Mouse (Mus musculus): ENCODE measurements around the gene Rai14. TPM values are rescaled to one million over a fixed set of nuclear protein-coding genes. Genes with fewer than 3 reads are reported as not detected.
A peak's percentile ranks its signal among the peaks of the same experiment; 100 is the strongest.

Rai14 gene
- polyA plus RNA-seq, 1 experiment from 2014 or later = 4.8 TPM

DNA sequence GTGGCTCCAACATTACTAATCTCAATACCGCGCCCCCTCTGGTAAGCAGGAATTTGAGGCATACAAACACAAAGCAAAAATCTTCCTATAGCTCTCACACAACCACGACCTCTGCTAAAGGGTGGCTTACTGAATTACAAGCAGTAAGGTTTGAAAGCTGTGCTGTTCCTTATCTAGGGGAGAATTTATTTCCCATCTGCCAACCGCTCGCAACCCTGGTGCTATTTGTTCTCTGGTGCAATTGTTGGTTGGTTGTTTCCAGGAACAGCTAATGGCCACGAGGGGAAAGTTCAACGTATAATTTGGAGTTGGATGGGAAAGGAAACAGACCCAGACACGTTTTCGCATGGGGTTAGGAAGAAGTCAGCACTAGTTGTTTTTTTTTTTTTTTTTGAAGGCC lies 81.8 kb downstream of the Rai14 start:
- H3K9me3 ChIP-seq (ENCODE audit: low read length) = no peaks in the 10 kb centered on the region
- H3K36me3 ChIP-seq (replicated peaks; ENCODE audit: insufficient read depth, low read length) = no peaks in the 10 kb centered on the region
- no peak overlapping the region for H3K9ac ChIP-seq (replicated peaks)
- peak overlapping the region; percentile 79 for H3K27ac ChIP-seq (ENCODE audit: low read depth)
- ATAC-seq (peak; percentile 9; the same call in 1 of the 2 replicates), DNase-seq (no peak)
- no peak overlapping the region for H3K4me2 ChIP-seq (ENCODE audit: low read depth, low read length)
- no peaks in the 10 kb centered on the region for H3K27me3 ChIP-seq (ENCODE audit: insufficient read depth, low read length)
- H3K4me1 ChIP-seq (ENCODE audit: insufficient read depth) = peaks cover 20% of the 10 kb centered on the region
- H3K4me3 ChIP-seq (ENCODE audit: low read depth, low read length) = no peak overlapping the region
- WGBS (ENCODE audit: insufficient replicate concordance) = 58% methylated on average over 9 of the region's 9 CpGs
- no peak for TF ChIP-seq CTCF (IDR thresholded peaks at IDR 0.05; ENCODE audit: low read depth)
- TF ChIP-seq EP300 (IDR thresholded peaks at IDR 0.05; ENCODE audit: low read depth) = no peak; the same call in 1 of the 2 replicates

DNA sequence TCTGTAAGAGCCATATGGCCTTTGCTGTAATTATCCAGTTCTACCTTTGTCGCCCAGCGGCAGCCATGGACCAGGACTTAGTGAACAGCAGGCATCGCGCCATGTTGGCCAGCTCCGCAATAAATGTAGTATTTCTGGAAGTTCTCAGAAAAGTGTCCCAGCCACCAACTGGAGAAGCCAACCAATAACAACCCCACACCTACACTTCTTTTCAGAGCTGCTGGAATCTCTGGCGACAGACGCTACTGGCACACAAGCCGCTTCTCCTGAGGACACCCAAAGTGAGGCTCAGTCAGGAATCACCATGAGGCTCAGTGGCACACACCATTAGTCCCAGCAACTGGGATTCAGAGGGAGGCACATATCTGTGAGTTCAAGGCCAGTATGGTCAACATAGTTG lies 82.4 kb downstream of the Rai14 start:
- H3K4me2 ChIP-seq (ENCODE audit: low read depth, low read length) = no peak overlapping the region
- peaks cover 18% of the 10 kb centered on the region for H3K4me1 ChIP-seq (ENCODE audit: insufficient read depth)
- H3K27ac ChIP-seq (ENCODE audit: low read depth) = peak overlapping the region; percentile 79
- no peak for DNase-seq
- H3K27me3 ChIP-seq (ENCODE audit: insufficient read depth, low read length) = no peaks in the 10 kb centered on the region
- H3K9ac ChIP-seq (replicated peaks) = no peak overlapping the region
- H3K36me3 ChIP-seq (replicated peaks; ENCODE audit: insufficient read depth, low read length) = no peaks in the 10 kb centered on the region
- H3K9me3 ChIP-seq (ENCODE audit: low read length) = no peaks in the 10 kb centered on the region
- TF ChIP-seq CTCF (IDR thresholded peaks at IDR 0.05; ENCODE audit: low read depth) (no peak), EP300 (IDR thresholded peaks at IDR 0.05; ENCODE audit: low read depth) (no peak)
- WGBS (ENCODE audit: insufficient replicate concordance) = 93% methylated on average over 8 of the region's 8 CpGs
- no peak overlapping the region for H3K4me3 ChIP-seq (ENCODE audit: low read depth, low read length)
- ATAC-seq = no peak

DNA sequence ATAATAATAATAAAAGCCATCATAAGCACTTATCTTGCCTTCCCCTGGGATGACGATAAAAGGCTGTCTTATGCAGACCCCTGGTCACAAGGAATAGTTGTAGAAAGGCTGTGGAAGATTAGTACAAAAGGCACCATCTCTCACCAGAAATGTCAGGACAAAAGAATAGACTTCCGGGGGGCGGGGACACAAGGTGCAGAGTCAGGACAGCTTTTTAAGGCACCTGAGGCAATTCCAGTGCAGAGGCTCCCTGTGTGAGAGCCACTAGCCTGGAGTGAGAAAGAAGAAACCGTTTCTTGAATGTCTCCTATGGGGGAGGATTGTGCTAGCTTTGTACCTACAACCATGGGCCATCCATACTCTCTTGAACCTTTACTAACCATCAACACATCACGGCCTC lies 82.9 kb downstream of the Rai14 start:
- no peak overlapping the region for H3K4me2 ChIP-seq (ENCODE audit: low read depth, low read length)
- DNase-seq = no peak
- no peak overlapping the region for H3K4me3 ChIP-seq (ENCODE audit: low read depth, low read length)
- no peak overlapping the region for H3K9ac ChIP-seq (replicated peaks)
- ATAC-seq = no peak
- H3K4me1 ChIP-seq (ENCODE audit: insufficient read depth) = peaks cover 19% of the 10 kb centered on the region
- peak overlapping the region; percentile 79; the same call in 1 of the 2 replicates for H3K27ac ChIP-seq (ENCODE audit: low read depth)
- H3K9me3 ChIP-seq (ENCODE audit: low read length) = no peaks in the 10 kb centered on the region
- H3K27me3 ChIP-seq (ENCODE audit: insufficient read depth, low read length) = no peaks in the 10 kb centered on the region
- H3K36me3 ChIP-seq (replicated peaks; ENCODE audit: insufficient read depth, low read length) = no peaks in the 10 kb centered on the region
- TF ChIP-seq CTCF (IDR thresholded peaks at IDR 0.05; ENCODE audit: low read depth) (no peak), EP300 (IDR thresholded peaks at IDR 0.05; ENCODE audit: low read depth) (no peak)
- 80% methylated on average over 5 of the region's 5 CpGs for WGBS (ENCODE audit: insufficient replicate concordance)

DNA sequence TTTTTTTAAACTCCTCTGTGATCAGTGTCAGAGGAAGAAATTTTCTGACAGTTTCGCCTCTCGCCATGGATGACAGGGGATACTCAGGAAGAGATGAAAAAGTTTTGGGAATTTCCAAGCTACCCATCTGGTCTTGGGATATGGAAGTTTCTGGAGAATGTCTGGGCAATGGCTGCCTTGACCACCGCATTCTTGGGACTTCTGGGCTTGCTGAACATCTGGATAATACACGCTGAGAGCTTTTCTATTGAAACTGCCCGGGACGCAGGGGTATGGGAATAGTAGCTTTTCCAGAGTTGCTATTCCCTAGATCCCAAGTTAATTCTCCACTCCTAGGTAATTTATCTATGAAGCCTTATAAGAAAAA lies 85.5 kb downstream of the Rai14 start:
- Histone ChIP-seq H3K27ac (ENCODE audit: low read depth) (no peak overlapping the region), H3K4me2 (ENCODE audit: low read depth, low read length) (no peak overlapping the region), H3K9ac (replicated peaks) (no peak overlapping the region), H3K27me3 (ENCODE audit: insufficient read depth, low read length) (no peaks in the 10 kb centered on the region), H3K9me3 (ENCODE audit: low read length) (no peaks in the 10 kb centered on the region), H3K4me3 (ENCODE audit: low read depth, low read length) (no peak overlapping the region), H3K36me3 (replicated peaks; ENCODE audit: insufficient read depth, low read length) (no peaks in the 10 kb centered on the region), H3K4me1 (ENCODE audit: insufficient read depth) (peaks cover 20% of the 10 kb centered on the region)
- 84% methylated on average over 6 of the region's 6 CpGs for WGBS (ENCODE audit: insufficient replicate concordance)
- DNase-seq = no peak
- no peak for TF ChIP-seq CTCF (IDR thresholded peaks at IDR 0.05; ENCODE audit: low read depth)
- TF ChIP-seq EP300 (IDR thresholded peaks at IDR 0.05; ENCODE audit: low read depth) = no peak
- ATAC-seq = no peak

DNA sequence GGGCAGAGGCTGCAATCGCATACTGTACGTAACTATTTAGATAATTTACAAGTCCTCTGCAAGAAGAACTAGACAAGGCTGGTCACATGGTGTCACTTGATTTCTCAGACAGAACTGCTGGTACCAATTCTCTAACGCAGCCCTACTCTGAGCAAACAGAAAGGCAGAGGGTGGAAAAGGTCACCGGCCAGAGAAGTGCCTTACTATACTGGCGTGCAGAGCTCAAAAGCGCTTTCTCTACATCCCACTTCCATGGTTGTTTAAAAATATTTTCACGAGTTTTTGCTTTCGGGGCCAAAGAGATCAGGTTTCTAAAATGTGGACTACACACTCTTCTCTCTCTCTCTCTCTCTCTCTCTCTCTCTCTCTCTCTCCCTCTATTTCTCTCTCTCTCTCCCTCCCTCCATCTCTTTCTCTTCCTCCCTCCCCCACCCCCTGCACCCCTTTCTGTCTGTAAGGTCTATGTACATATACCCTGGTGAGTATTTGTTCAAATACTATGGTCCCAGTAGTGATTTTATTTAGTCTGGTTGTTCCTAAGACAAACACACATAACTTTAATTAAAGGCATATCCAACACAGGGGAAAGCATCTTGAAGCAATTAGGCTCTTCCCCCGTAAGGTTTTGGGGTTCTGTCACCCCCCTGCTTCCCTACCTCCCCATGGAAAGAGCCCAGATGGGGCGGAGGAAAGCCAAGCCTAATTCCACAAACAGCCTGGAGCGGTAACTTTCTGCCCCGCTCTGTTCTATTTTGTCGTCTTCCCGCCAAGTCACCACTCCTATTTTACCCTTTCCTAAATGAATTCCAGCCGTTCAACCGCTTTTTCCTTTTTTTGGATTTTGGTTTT lies 86.1 kb downstream of the Rai14 start:
- no peak overlapping the region for H3K4me3 ChIP-seq (ENCODE audit: low read depth, low read length)
- H3K9ac ChIP-seq (replicated peaks) = no peak overlapping the region
- no peaks in the 10 kb centered on the region for H3K36me3 ChIP-seq (replicated peaks; ENCODE audit: insufficient read depth, low read length)
- no peak for ATAC-seq
- H3K4me2 ChIP-seq (ENCODE audit: low read depth, low read length) = no peak overlapping the region
- TF ChIP-seq EP300 (IDR thresholded peaks at IDR 0.05; ENCODE audit: low read depth) = no peak
- TF ChIP-seq CTCF (IDR thresholded peaks at IDR 0.05; ENCODE audit: low read depth) = no peak
- no peak overlapping the region for H3K27ac ChIP-seq (ENCODE audit: low read depth)
- DNase-seq = no peak
- 75% methylated on average over 16 of the region's 16 CpGs for WGBS (ENCODE audit: insufficient replicate concordance)
- no peaks in the 10 kb centered on the region for H3K9me3 ChIP-seq (ENCODE audit: low read length)
- H3K27me3 ChIP-seq (ENCODE audit: insufficient read depth, low read length) = no peaks in the 10 kb centered on the region
- H3K4me1 ChIP-seq (ENCODE audit: insufficient read depth) = peaks cover 20% of the 10 kb centered on the region

DNA sequence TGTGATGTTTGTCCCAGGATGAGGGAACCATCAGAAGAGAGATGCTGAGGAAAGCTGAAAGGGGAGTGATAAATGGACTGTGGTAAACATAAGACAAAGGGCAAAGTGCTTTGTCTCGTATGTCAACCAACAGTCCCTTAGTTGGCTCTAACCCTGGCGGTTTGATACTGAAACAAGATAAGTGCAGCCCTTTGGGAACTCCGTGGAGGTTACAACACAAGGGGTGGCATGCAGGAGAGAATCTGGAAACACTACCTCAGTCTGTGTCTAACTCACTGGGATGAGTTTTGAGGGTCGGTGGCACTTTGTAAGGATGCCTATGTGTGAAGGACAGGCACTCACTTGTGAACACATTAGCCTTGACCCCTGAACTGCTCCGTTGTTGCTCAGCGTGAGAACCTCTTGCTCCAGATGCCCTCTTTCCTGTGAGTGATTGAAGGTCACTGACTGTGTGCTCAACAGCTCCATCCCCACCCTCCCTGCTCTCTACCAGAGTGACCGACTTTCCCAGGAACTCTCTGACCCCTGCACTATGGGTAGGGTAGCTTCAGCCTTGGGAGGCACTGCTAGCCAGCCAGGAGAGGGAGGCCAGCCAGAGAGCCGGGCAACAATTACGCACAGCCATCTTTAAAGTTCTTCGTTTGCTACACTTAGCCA lies 90.7 kb downstream of the Rai14 start:
- ATAC-seq = peak; percentile 94
- H3K4me2 ChIP-seq (ENCODE audit: low read depth, low read length) = peak overlapping the region; percentile 9; the same call in 1 of the 2 replicates
- WGBS (ENCODE audit: insufficient replicate concordance) = 45% methylated on average over 10 of the region's 10 CpGs
- peak; percentile 47 for DNase-seq
- no peaks in the 10 kb centered on the region for H3K36me3 ChIP-seq (replicated peaks; ENCODE audit: insufficient read depth, low read length)
- peaks cover 19% of the 10 kb centered on the region for H3K4me1 ChIP-seq (ENCODE audit: insufficient read depth)
- TF ChIP-seq EP300 (IDR thresholded peaks at IDR 0.05; ENCODE audit: low read depth) (no peak), CTCF (IDR thresholded peaks at IDR 0.05; ENCODE audit: low read depth) (no peak)
- H3K27ac ChIP-seq (ENCODE audit: low read depth) = peak overlapping the region; percentile 84
- no peak overlapping the region for H3K4me3 ChIP-seq (ENCODE audit: low read depth, low read length)
- H3K27me3 ChIP-seq (ENCODE audit: insufficient read depth, low read length) = no peaks in the 10 kb centered on the region
- peaks cover 1% of the 10 kb centered on the region for H3K9me3 ChIP-seq (ENCODE audit: low read length)
- H3K9ac ChIP-seq (replicated peaks) = no peak overlapping the region

Measured in liver, postnatal 0 days (tissue).